Mouse (Mus musculus) CH12.LX (cell line): ENCODE data around the gene Tcp11l1. TPM values are rescaled to one million over a fixed set of nuclear protein-coding genes. Genes with fewer than 3 reads are reported as not detected.

Experiments
- DNase-seq: peaks from one replicate; pipeline ENCODE4 v3.0.0-alpha.2; 2013; ENCODE audit errors: extremely low read depth
- H3K27ac ChIP-seq: 2 replicates; pipeline ENCODE4 v1.5.1; 2012; ENCODE audit warnings: low read depth, mild to moderate bottlenecking, control low read depth, moderate library complexity; ENCODE audit not compliant: insufficient read depth
- H3K27me3 ChIP-seq: replicated peaks from 2 replicates; pipeline ENCODE3; 2012; ENCODE audit warnings: inconsistent platforms
- H3K36me3 ChIP-seq, 2 experiments: replicated peaks in 1 of 2; 2 replicates each; pipeline versions ENCODE3 to v1.6.1; 2012; ENCODE audit warnings: inconsistent platforms in 1 of 2, low read length in 1 of 2, mild to moderate bottlenecking in 1 of 2, mixed read lengths in 1 of 2, moderate library complexity in 1 of 2; ENCODE audit not compliant: control insufficient read depth in 1 of 2, insufficient read depth in 1 of 2
- H3K4me1 ChIP-seq, 2 experiments: 2 replicates each; pipeline ENCODE4 v1.6.1; 2012; ENCODE audit warnings: inconsistent platforms in 1 of 2, moderate library complexity in 1 of 2; ENCODE audit not compliant: insufficient read depth in 2 of 2, control insufficient read depth in 1 of 2
- H3K4me2 ChIP-seq: 2 replicates; pipeline ENCODE4 v1.6.1; 2012; ENCODE audit warnings: low read depth, mild to moderate bottlenecking, control low read depth; ENCODE audit not compliant: poor library complexity, insufficient read depth, severe bottlenecking
- H3K4me3 ChIP-seq, 3 experiments: fragments of 150-350 bp in 1 of 3; sonication (generic) in 1 of 3; replicated peaks in 1 of 3; 2 replicates each; pipeline versions ENCODE3 to v1.5.1; 2011 to 2012; ENCODE audit warnings: low read depth in 2 of 3, low read length in 2 of 3, mild to moderate bottlenecking in 2 of 3, moderate library complexity in 2 of 3, control low read depth in 1 of 3, improper control_type of control experiment in 1 of 3, inconsistent platforms in 1 of 3, mixed read lengths in 1 of 3; ENCODE audit not compliant: poor library complexity in 1 of 3
- H3K79me2 ChIP-seq: replicated peaks from 2 replicates; pipeline ENCODE4 v1.6.1; 2012; ENCODE audit warnings: mild to moderate bottlenecking, moderate library complexity; ENCODE audit not compliant: control insufficient read depth, poor library complexity, insufficient read depth, severe bottlenecking; ENCODE audit errors: extremely low read depth
- H3K9ac ChIP-seq: 2 replicates; pipeline ENCODE4 v1.6.1; 2012; ENCODE audit warnings: low read depth, mild to moderate bottlenecking, control low read depth, moderate library complexity; ENCODE audit not compliant: insufficient read depth
- H3K9me3 ChIP-seq: replicated peaks from 2 replicates; pipeline ENCODE3; 2012; ENCODE audit warnings: low read length, inconsistent platforms, mixed read lengths
- CTCF ChIP-seq, 2 experiments: IDR thresholded peaks in 1 of 2; conservative IDR thresholded peaks in 1 of 2; 2 replicates each; pipeline ENCODE4 v1.5.1; 2011 to 2012; ENCODE audit warnings: low read depth in 2 of 2, low read length in 2 of 2, improper control_type of control experiment in 1 of 2, inconsistent platforms in 1 of 2, mild to moderate bottlenecking in 1 of 2, moderate library complexity in 1 of 2
- ELF1 ChIP-seq: IDR thresholded peaks from 2 replicates; pipeline ENCODE4 v1.6.1; 2014; ENCODE audit warnings: low read depth, mild to moderate bottlenecking, inconsistent platforms, low read length, improper control_type of control experiment
- ETS1 ChIP-seq: conservative IDR thresholded peaks from 2 replicates; pipeline ENCODE4 v1.6.1; 2012; ENCODE audit warnings: low read depth, mild to moderate bottlenecking, inconsistent platforms, low read length, improper control_type of control experiment, moderate library complexity
- IRF4 ChIP-seq: IDR thresholded peaks from 2 replicates; pipeline ENCODE4 v1.6.1; 2014; ENCODE audit warnings: low read depth, mild to moderate bottlenecking, inconsistent platforms, low read length, improper control_type of control experiment
- JUN ChIP-seq: IDR thresholded peaks from 2 replicates; pipeline ENCODE4 v1.6.1; 2011; ENCODE audit warnings: low read depth, mild to moderate bottlenecking, low read length, improper control_type of control experiment, moderate library complexity; ENCODE audit not compliant: insufficient read depth
- JUND ChIP-seq: conservative IDR thresholded peaks from 2 replicates; pipeline ENCODE4 v1.6.1; 2011; ENCODE audit warnings: low read depth, low read length, improper control_type of control experiment
- MAFK ChIP-seq: IDR thresholded peaks from 2 replicates; pipeline ENCODE4 v1.6.1; 2011; ENCODE audit warnings: low read length, improper control_type of control experiment; ENCODE audit not compliant: insufficient replicate concordance
- MEF2A ChIP-seq: IDR thresholded peaks from 2 replicates; pipeline ENCODE4 v1.6.1; 2014; ENCODE audit warnings: low read depth, mild to moderate bottlenecking, inconsistent platforms, low read length, improper control_type of control experiment, borderline replicate concordance
- MXI1 ChIP-seq: IDR thresholded peaks from 2 replicates; pipeline ENCODE4 v1.6.1; 2011; ENCODE audit warnings: mild to moderate bottlenecking, low read depth, low read length, improper control_type of control experiment
- MYC ChIP-seq: IDR thresholded peaks from 2 replicates; pipeline ENCODE4 v1.6.1; 2011; ENCODE audit warnings: low read depth, mild to moderate bottlenecking, improper control_type of control experiment, low read length
- NELFE ChIP-seq: IDR thresholded peaks from 2 replicates; pipeline ENCODE4 v1.6.1; 2011; ENCODE audit warnings: low read depth, low read length, improper control_type of control experiment
- NRF1 ChIP-seq: IDR thresholded peaks from 2 replicates; pipeline ENCODE4 v1.6.1; 2014; ENCODE audit warnings: low read depth, mild to moderate bottlenecking, inconsistent platforms, low read length, improper control_type of control experiment, moderate library complexity
- PAX5 ChIP-seq: IDR thresholded peaks from 2 replicates; pipeline ENCODE4 v1.6.1; 2012; ENCODE audit warnings: low read length, inconsistent platforms, mixed read lengths
- POLR2AphosphoS2 ChIP-seq: IDR thresholded peaks from 2 replicates; pipeline ENCODE4 v1.6.1; 2011; ENCODE audit warnings: low read depth, low read length, improper control_type of control experiment
- RAD21 ChIP-seq: IDR thresholded peaks from 2 replicates; pipeline ENCODE4 v1.6.1; 2011; ENCODE audit warnings: low read depth, mild to moderate bottlenecking, low read length, improper control_type of control experiment, moderate library complexity
- RCOR1 ChIP-seq: conservative IDR thresholded peaks from 2 replicates; pipeline ENCODE4 v1.6.1; 2012; ENCODE audit warnings: low read depth, mild to moderate bottlenecking, inconsistent platforms, low read length, improper control_type of control experiment
- TCF12 ChIP-seq: IDR thresholded peaks from 2 replicates; pipeline ENCODE4 v1.6.1; 2014; ENCODE audit warnings: low read depth, mild to moderate bottlenecking, inconsistent platforms, low read length, improper control_type of control experiment
- UBTF ChIP-seq: IDR thresholded peaks from 2 replicates; pipeline ENCODE4 v1.6.1; 2012; ENCODE audit warnings: low read depth, mild to moderate bottlenecking, inconsistent platforms, low read length, improper control_type of control experiment, moderate library complexity
- ZC3H11A ChIP-seq: IDR thresholded peaks from 2 replicates; pipeline ENCODE4 v1.6.1; 2012; ENCODE audit warnings: low read depth, mild to moderate bottlenecking, inconsistent platforms, low read length, improper control_type of control experiment
- dilution Hi-C: fragments of 300-500 bp; cut with MboI; formaldehyde crosslinking; loops from 2 replicates; pipeline ENCODE4 v1.14.3; 2020; ENCODE audit warnings: low sequenced_read_pairs; ENCODE audit not compliant: extremely low pct_unique_long_range_greater_than_20kb, extremely low pct_ligation_motif_present
- in situ Hi-C: fragments of 300-500 bp; cut with MboI; formaldehyde crosslinking; loops from 3 replicates; pipeline ENCODE4 v1.14.3; 2019; ENCODE audit warnings: low sequenced_read_pairs, low pct_ligation_motif_present, low pct_unique_long_range_greater_than_20kb, mixed read lengths
- polyA plus RNA-seq: library from polyadenylated mRNA; unstranded; fragments of >175 nt; gene quantifications from 2 replicates; pipeline ENCODE4 v1.2.1, GENCODE M21; 2012; ENCODE audit warnings: low read depth; ENCODE audit not compliant: insufficient read length
- total RNA-seq, 2 experiments: library from RNA; depleted of rRNA; stranded (reverse); fragments of 300-350 nt in 1 of 2; fragments of >200 nt in 1 of 2; gene quantifications; 2 replicates each; pipeline ENCODE4 v1.2.3; 2012 to 2014

Gene Tcp11l1
- total and polyA plus RNA-seq, 3 experiments: 2.9 to 11.7 (median 3.6) TPM

DNA sequence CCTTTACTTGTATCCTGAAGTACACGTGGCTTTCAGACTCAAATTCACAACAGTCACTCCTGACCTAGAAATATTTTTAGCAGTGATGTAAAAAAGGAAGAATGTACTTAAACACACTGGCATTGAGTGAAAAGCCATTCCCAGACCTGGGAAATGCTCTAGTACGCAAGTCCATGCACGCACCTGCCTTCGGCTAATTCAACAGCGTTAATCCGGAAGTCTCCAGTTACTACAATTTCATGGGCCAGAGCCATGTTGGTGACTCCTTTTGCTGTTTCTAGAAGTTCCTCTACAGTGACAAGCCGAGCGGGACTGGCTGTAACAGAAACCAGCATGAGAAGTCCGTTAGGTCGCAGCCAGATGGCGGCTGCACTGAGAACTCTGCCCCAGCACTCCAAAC is 12.3 kb downstream of the Tcp11l1 start:
- dilution Hi-C loops: no loop called here
- H3K27me3 ChIP-seq: no peaks in the 10 kb centered on the region
- no peak overlapping the region for H3K9ac ChIP-seq
- no peak overlapping the region for H3K4me2 ChIP-seq
- H3K9me3 ChIP-seq: no peaks in the 10 kb centered on the region
- no peak overlapping the region for H3K27ac ChIP-seq
- H3K4me3 ChIP-seq: no peak overlapping the region
- no peak for DNase-seq
- H3K36me3 ChIP-seq: no peaks in the 10 kb centered on the region
- in situ Hi-C loops: no loop called here
- TF ChIP-seq JUN: no peak
- no peak for TF ChIP-seq JUND
- TF ChIP-seq TCF12: no peak
- no peak for TF ChIP-seq RCOR1
- TF ChIP-seq NELFE: no peak
- TF ChIP-seq CTCF (conservative IDR thresholded peaks at IDR 0.05 in 1 of 2, IDR thresholded peaks at IDR 0.05 in 1 of 2; ENCODE audit: low read depth in 2 of 2, low read length in 2 of 2): no peak
- TF ChIP-seq ZC3H11A: no peak
- TF ChIP-seq, all 38 proteins: peak for 0
- no peaks in the 10 kb centered on the region for H3K79me2 ChIP-seq
- H3K4me1 ChIP-seq: no peaks in the 10 kb centered on the region

DNA sequence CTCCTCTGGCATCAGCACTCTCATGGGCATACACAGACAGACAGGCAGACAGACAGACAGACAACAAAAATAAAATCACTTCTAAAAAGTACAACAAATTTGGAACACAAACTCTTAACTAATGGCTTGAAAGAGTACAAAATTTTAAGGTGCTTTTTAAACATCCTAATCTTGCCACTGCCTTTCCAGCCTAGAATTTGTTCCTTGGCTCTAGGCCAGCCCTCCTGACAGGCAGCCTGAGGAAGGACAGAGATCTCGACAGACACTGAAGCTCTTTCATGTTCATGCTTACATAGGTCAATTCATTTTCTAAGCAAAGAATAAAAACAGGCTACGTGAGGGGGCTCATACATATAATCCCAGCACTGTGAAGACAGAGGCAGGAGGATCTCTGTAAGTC is 19.4 kb downstream of the Tcp11l1 start:
- TF ChIP-seq ELF1: no peak
- TF ChIP-seq RAD21: no peak
- TF ChIP-seq PAX5: no peak
- no peak for TF ChIP-seq IRF4
- no peak for TF ChIP-seq UBTF
- TF ChIP-seq NRF1: no peak
- TF ChIP-seq MAFK: no peak
- no peak for TF ChIP-seq ETS1
- TF ChIP-seq MYC: no peak
- no peak for TF ChIP-seq MEF2A
- TF ChIP-seq MXI1: no peak
- no peak for TF ChIP-seq POLR2AphosphoS2
- TF ChIP-seq NELFE: no peak
- TF ChIP-seq, all 38 proteins: peak for 0
- Histone ChIP-seq H3K36me3 (no peaks in the 10 kb centered on the region), H3K4me2 (no peak overlapping the region), H3K4me3 (no peak overlapping the region), H3K4me1 (peaks cover 9 to 43% of the 10 kb centered on the region in 2 experiments), H3K27me3 (no peaks in the 10 kb centered on the region), H3K9me3 (no peaks in the 10 kb centered on the region), H3K9ac (no peak overlapping the region), H3K27ac (no peak overlapping the region), H3K79me2 (no peaks in the 10 kb centered on the region)
- dilution Hi-C loops (no loop called here), in situ Hi-C loops (no loop called here)
- DNase-seq: no peak
